Mouse (Mus musculus) kidney, adult 9 months (tissue): ENCODE measurements around the gene Terf2ip.
A peak's percentile ranks its signal among the peaks of the same experiment; 100 is the strongest.

Source experiments
- DNase-seq: peaks from one replicate; pipeline ENCODE4 v3.0.0; 2022

Terf2ip gene

GRCm38 (mm10) chr8:112011816-112012242, 631 bp downstream of the Terf2ip start:
- DNase-seq: peak; percentile 42

- no peak for DNase-seq
These were observed 3.7 kb downstream of the Terf2ip start, which contains the start of gene Gm6793 for GRCm38 (mm10) chr8:112014936-112015335. TSS of gene Gm6793 (minus strand) at chr8:112015036.

DNA sequence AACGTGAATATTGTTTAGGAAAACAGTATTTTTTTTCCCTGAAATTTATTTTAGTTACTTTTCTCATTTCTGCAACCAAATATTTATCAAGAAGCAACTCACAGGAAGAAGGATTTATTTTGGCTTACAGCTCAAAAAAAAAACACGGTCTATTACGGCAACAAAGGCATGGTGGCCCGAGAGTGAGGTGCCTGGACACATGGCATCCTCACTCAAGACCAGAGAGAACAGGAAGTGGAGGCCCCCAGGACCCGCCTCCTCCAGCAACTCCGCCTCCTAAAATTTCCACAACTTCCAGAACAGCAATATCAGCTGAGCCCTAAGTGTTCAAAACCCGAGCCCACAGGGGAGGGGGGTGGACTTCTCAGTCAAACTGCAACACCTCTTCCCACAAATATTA, 18.3 kb downstream of the Terf2ip start:
- no peak for DNase-seq

DNA sequence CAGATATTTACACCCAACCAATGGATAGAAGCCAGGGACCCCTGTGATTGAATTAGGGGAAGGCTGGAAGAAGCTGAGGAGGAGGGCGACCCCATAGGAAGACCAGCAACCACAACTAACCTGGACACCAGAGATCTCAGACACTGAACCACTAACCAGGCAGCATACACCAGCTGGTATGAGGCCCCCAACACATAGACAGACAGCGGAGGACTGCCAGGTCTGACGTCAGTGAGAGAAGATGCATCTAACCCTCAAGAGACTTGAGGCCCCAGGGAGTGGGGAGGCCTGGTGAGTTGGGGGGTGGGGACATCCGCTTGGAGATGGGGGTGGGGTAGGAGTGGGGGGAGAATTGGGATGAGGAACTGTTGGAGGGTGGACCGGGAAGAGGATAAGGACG, 19.5 kb downstream of the Terf2ip start:
- no peak for DNase-seq

DNA sequence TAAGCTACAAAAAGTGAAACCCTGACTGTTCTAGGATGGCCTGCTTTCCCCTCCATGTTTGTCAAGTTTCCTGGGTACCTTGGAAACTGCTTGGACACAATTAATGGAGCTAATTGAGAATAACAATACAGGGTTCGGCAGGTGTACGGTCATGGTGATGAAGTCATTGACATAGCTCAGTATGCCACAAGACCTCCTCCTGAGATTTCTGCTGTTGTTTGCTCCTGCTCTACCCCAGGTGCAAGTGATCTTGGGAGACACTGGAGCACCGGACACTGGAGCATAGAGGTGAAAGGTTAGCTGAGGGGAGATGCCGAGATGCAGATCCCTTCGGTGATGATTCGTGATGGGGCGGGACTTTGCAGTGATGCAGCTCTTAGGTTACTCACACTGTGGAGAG, 21.9 kb downstream of the Terf2ip start:
- DNase-seq: no peak

GRCm38 (mm10) chr8:112034603-112035002, 23.4 kb downstream of the Terf2ip start:
- peak; percentile 64 for DNase-seq

DNA sequence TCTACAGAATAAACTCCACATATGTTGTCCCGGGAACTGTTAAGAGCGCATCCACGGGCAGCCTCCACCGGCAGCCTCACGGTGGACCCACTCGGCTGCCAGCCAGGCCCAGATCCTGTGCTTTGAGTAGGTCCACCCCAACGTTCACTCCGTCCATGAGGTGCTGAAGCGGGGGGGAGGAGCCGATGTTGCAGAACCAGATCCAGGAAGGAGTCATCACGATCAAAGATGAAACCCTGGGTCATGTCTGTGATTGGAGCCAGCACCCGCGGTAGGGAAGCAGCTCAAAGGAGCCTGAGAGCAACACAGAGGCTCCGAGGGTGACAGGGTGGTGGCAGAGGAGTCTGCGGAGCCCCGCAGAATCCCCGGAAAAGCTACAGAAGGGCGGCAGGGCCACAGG, 26.3 kb downstream of the Terf2ip start:
- no peak for DNase-seq

DNA sequence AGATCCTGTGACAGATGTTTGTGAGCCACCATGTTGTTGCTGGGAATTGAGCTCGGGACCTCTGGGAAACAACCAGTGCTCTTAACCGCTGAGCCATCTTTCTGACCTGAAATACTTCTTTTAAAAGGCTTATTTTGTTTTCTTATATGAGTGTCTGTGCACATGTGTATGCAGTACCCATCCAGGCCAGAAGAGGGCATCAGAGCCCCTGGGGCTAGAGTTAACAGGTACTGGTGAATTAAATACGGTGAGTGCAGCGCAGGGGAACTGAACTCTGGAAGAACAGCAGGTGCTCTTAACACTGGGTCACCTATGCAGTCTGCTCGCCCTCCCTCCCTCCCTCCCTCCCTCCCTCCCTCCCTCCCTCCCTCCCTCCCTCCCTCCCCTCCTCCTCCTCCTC, 34.0 kb downstream of the Terf2ip start:
- no peak for DNase-seq

GRCm38 (mm10) chr8:112045896-112046295, 34.7 kb downstream of the Terf2ip start:
- DNase-seq: peak; percentile 76

- no peak for DNase-seq
These were observed 37.1 kb downstream of the Terf2ip start for GRCm38 (mm10) chr8:112048293-112048692.

GRCm38 (mm10) chr8:112049984-112050383, 38.8 kb downstream of the Terf2ip start:
- no peak for DNase-seq

DNA sequence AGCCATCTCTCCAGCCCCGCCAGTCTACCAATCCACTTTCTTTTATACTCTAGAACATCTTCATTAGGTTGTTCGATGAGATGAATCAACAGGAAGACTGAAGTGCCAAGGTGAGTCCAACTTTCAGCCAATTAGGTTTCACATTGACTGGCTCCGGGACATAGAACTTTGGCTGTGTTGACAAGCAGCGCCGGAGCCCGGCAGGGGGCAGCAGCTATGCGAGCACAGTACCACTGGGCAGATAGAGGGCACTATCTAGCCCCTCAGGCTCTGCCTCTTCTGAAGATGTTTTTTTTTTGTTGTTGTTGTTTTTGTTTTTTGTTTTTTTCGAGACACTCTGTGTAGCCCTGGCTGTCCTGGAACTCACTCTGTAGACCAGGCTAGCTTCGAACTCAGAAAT, 40.3 kb downstream of the Terf2ip start:
- DNase-seq: no peak

DNA sequence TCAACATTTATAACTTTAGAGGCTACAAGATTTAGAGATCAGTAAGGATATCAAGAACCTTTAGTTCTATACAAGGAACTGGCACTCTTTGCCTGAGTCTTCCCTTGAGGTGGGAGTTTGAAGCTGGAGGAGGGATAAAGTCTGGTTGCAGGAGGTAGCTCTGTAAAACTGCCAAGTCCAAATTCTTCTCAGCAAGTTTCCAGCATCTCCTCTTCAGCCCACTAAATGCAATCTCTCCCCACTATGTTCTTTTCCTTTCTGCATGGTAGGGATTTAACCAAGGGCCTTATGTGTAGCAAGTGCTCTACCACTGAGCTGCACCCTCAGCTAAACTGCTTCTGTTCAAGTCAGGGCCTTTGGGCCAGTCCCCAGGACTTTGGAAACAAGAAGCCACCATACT, 43.3 kb downstream of the Terf2ip start:
- DNase-seq: no peak

GRCm38 (mm10) chr8:112061372-112061771, 50.2 kb downstream of the Terf2ip start:
- peak; percentile 49 for DNase-seq
